Mouse (Mus musculus): ENCODE results near the gene Rassf7. TPM values are rescaled to one million over a fixed set of nuclear protein-coding genes. Genes with fewer than 3 reads are reported as not detected.

Gene Rassf7
- total and polyA plus RNA-seq, 3 experiments: 4.1 to 11.6 (median 8.1) TPM

- peaks cover 23 to 59% of the 10 kb centered on the region in 2 experiments for H3K4me1 ChIP-seq (ENCODE audit: control insufficient read depth in 1 of 2, insufficient read depth in 2 of 2)
- H3K9me3 ChIP-seq (replicated peaks; ENCODE audit: low read length): no peaks in the 10 kb centered on the region
- no peak overlapping the region for H3K4me3 ChIP-seq (replicated peaks in 1 of 3; ENCODE audit: low read depth in 2 of 3, low read length in 2 of 3, poor library complexity in 1 of 3)
- H3K27me3 ChIP-seq (replicated peaks): peaks cover 11% of the 10 kb centered on the region
- in situ Hi-C loops (cut with MboI; ENCODE audit: low pct_ligation_motif_present, low pct_unique_long_range_greater_than_20kb, low sequenced_read_pairs) (no loop called here), dilution Hi-C loops (cut with MboI; ENCODE audit: extremely low pct_ligation_motif_present, extremely low pct_unique_long_range_greater_than_20kb, low sequenced_read_pairs) (no loop called here)
- H3K4me2 ChIP-seq (ENCODE audit: insufficient read depth, low read depth, poor library complexity, severe bottlenecking): no peak overlapping the region
- no peak for TF ChIP-seq ELF1 (IDR thresholded peaks at IDR 0.05; ENCODE audit: low read depth, low read length)
- no peak for TF ChIP-seq TCF12 (IDR thresholded peaks at IDR 0.05; ENCODE audit: low read depth, low read length)
- TF ChIP-seq ETS1 (conservative IDR thresholded peaks at IDR 0.05; ENCODE audit: low read depth, low read length): no peak
- TF ChIP-seq BHLHE40 (IDR thresholded peaks at IDR 0.05; ENCODE audit: low read depth, low read length): no peak
- TF ChIP-seq POLR2A (IDR thresholded peaks at IDR 0.05; ENCODE audit: low read depth, low read length): no peak
- no peak for TF ChIP-seq RAD21 (IDR thresholded peaks at IDR 0.05; ENCODE audit: low read depth, low read length)
- no peak for TF ChIP-seq HCFC1 (IDR thresholded peaks at IDR 0.05; ENCODE audit: low read depth, low read length)
- no peak for TF ChIP-seq SMC3 (IDR thresholded peaks at IDR 0.05; ENCODE audit: low read depth, low read length)
- TF ChIP-seq GABPA (IDR thresholded peaks at IDR 0.05; ENCODE audit: insufficient replicate concordance, low read depth, low read length): no peak
- no peak for TF ChIP-seq EP300 (IDR thresholded peaks at IDR 0.05; ENCODE audit: low read length)
- no peak for TF ChIP-seq USF2 (conservative IDR thresholded peaks at IDR 0.05; ENCODE audit: low read depth, low read length)
- TF ChIP-seq NELFE (IDR thresholded peaks at IDR 0.05; ENCODE audit: low read depth, low read length): no peak
- no peak for TF ChIP-seq IRF4 (IDR thresholded peaks at IDR 0.05; ENCODE audit: low read depth, low read length)
- no peak for TF ChIP-seq CTCF (conservative IDR thresholded peaks at IDR 0.05 in 1 of 2, IDR thresholded peaks at IDR 0.05 in 1 of 2; ENCODE audit: low read depth in 2 of 2, low read length in 2 of 2)
- no peak for TF ChIP-seq SIN3A (IDR thresholded peaks at IDR 0.05; ENCODE audit: low read length)
- H3K36me3 ChIP-seq (replicated peaks in 1 of 2; ENCODE audit: control insufficient read depth in 1 of 2, insufficient read depth in 1 of 2, low read length in 1 of 2): peaks cover 0 to 28% of the 10 kb centered on the region in 2 experiments
- H3K79me2 ChIP-seq (replicated peaks; ENCODE audit: control insufficient read depth, extremely low read depth, insufficient read depth, poor library complexity, severe bottlenecking): no peaks in the 10 kb centered on the region
- DNase-seq (ENCODE audit: extremely low read depth): no peak
- no peak overlapping the region for H3K27ac ChIP-seq (ENCODE audit: insufficient read depth, low read depth)
- H3K9ac ChIP-seq (ENCODE audit: insufficient read depth, low read depth): no peak overlapping the region
These were observed 3.0 kb downstream of the Rassf7 start for GRCm38 (mm10) chr7:141218557-141219133.

GRCm38 (mm10) chr7:141219558-141220099 lies 4.0 kb downstream of the Rassf7 start:
- TF ChIP-seq SMC3 (IDR thresholded peaks at IDR 0.05; ENCODE audit: low read depth, low read length): no peak
- no peak for TF ChIP-seq ZKSCAN1 (IDR thresholded peaks at IDR 0.05; ENCODE audit: borderline replicate concordance, low read depth, low read length)
- no peaks in the 10 kb centered on the region for H3K9me3 ChIP-seq (replicated peaks; ENCODE audit: low read length)
- dilution Hi-C loops (cut with MboI; ENCODE audit: extremely low pct_ligation_motif_present, extremely low pct_unique_long_range_greater_than_20kb, low sequenced_read_pairs) (no loop called here), in situ Hi-C loops (cut with MboI; ENCODE audit: low pct_ligation_motif_present, low pct_unique_long_range_greater_than_20kb, low sequenced_read_pairs) (no loop called here)
- peaks cover 23 to 59% of the 10 kb centered on the region in 2 experiments for H3K4me1 ChIP-seq (ENCODE audit: control insufficient read depth in 1 of 2, insufficient read depth in 2 of 2)
- no peaks in the 10 kb centered on the region for H3K79me2 ChIP-seq (replicated peaks; ENCODE audit: control insufficient read depth, extremely low read depth, insufficient read depth, poor library complexity, severe bottlenecking)
- no peak overlapping the region for H3K4me3 ChIP-seq (replicated peaks in 1 of 3; ENCODE audit: low read depth in 2 of 3, low read length in 2 of 3, poor library complexity in 1 of 3)
- H3K9ac ChIP-seq (ENCODE audit: insufficient read depth, low read depth): no peak overlapping the region
- peaks cover 0 to 28% of the 10 kb centered on the region in 2 experiments for H3K36me3 ChIP-seq (replicated peaks in 1 of 2; ENCODE audit: control insufficient read depth in 1 of 2, insufficient read depth in 1 of 2, low read length in 1 of 2)
- H3K4me2 ChIP-seq (ENCODE audit: insufficient read depth, low read depth, poor library complexity, severe bottlenecking): no peak overlapping the region
- H3K27me3 ChIP-seq (replicated peaks): peaks cover 8% of the 10 kb centered on the region
- DNase-seq (ENCODE audit: extremely low read depth): no peak
- no peak overlapping the region for H3K27ac ChIP-seq (ENCODE audit: insufficient read depth, low read depth)

Data from CH12.LX (cell line).